Mouse (Mus musculus): Measurements from ENCODE around the gene Wars2.

The Wars2 gene

GRCm38 (mm10) chr3:99249906-99250305, 109.0 kb downstream of the Wars2 start:
- Histone ChIP-seq H3K36me3 (ENCODE audit: control insufficient read depth, insufficient read depth, low read length, poor library complexity, severe bottlenecking) (no peaks in the 10 kb centered on the region), H3K27me3 (ENCODE audit: control insufficient read depth, insufficient read depth, low read length, poor library complexity, severe bottlenecking) (peaks cover 5% of the 10 kb centered on the region; the same call in 1 of the 2 replicates)
- DNase-seq (ENCODE audit: low read depth, low spot score): no peak

GRCm38 (mm10) chr3:99251271-99252165, 110.7 kb downstream of the Wars2 start:
- H3K27me3 ChIP-seq (ENCODE audit: control insufficient read depth, insufficient read depth, low read length, poor library complexity, severe bottlenecking): peaks cover 5% of the 10 kb centered on the region; the same call in 1 of the 2 replicates
- DNase-seq (ENCODE audit: low read depth, low spot score): no peak

GRCm38 (mm10) chr3:99252461-99253091, 111.7 kb downstream of the Wars2 start:
- no peak for DNase-seq (ENCODE audit: low read depth, low spot score)
- H3K36me3 ChIP-seq (ENCODE audit: control insufficient read depth, insufficient read depth, low read length, poor library complexity, severe bottlenecking): no peaks in the 10 kb centered on the region
- peaks cover 5% of the 10 kb centered on the region; the same call in 1 of the 2 replicates for H3K27me3 ChIP-seq (ENCODE audit: control insufficient read depth, insufficient read depth, low read length, poor library complexity, severe bottlenecking)

More at GRCm38 (mm10) chr3:99251271-99252165, 110.7 kb downstream of the Wars2 start:
- H3K36me3 ChIP-seq (ENCODE audit: control insufficient read depth, insufficient read depth, low read length, poor library complexity, severe bottlenecking): no peaks in the 10 kb centered on the region

- DNase-seq (ENCODE audit: low read depth, low spot score): no peak
- peaks cover 5% of the 10 kb centered on the region for H3K27me3 ChIP-seq (ENCODE audit: control insufficient read depth, insufficient read depth, low read length, poor library complexity, severe bottlenecking)
- H3K36me3 ChIP-seq (ENCODE audit: control insufficient read depth, insufficient read depth, low read length, poor library complexity, severe bottlenecking): no peaks in the 10 kb centered on the region
These were observed 112.2 kb downstream of the Wars2 start for GRCm38 (mm10) chr3:99253092-99253488.

GRCm38 (mm10) chr3:99253497-99254451, 112.9 kb downstream of the Wars2 start:
- DNase-seq (ENCODE audit: low read depth, low spot score): no peak
- H3K27me3 ChIP-seq (ENCODE audit: control insufficient read depth, insufficient read depth, low read length, poor library complexity, severe bottlenecking): peaks cover 8% of the 10 kb centered on the region
- H3K36me3 ChIP-seq (ENCODE audit: control insufficient read depth, insufficient read depth, low read length, poor library complexity, severe bottlenecking): no peaks in the 10 kb centered on the region

- Histone ChIP-seq H3K27me3 (ENCODE audit: control insufficient read depth, insufficient read depth, low read length, poor library complexity, severe bottlenecking) (peaks cover 8% of the 10 kb centered on the region), H3K36me3 (ENCODE audit: control insufficient read depth, insufficient read depth, low read length, poor library complexity, severe bottlenecking) (no peaks in the 10 kb centered on the region)
- DNase-seq (ENCODE audit: low read depth, low spot score): no peak
These were observed 113.8 kb downstream of the Wars2 start for GRCm38 (mm10) chr3:99254559-99255151.

GRCm38 (mm10) chr3:99255411-99256365, 114.8 kb downstream of the Wars2 start:
- Histone ChIP-seq H3K27me3 (ENCODE audit: control insufficient read depth, insufficient read depth, low read length, poor library complexity, severe bottlenecking) (peaks cover 8% of the 10 kb centered on the region), H3K36me3 (ENCODE audit: control insufficient read depth, insufficient read depth, low read length, poor library complexity, severe bottlenecking) (no peaks in the 10 kb centered on the region)
- no peak for DNase-seq (ENCODE audit: low read depth, low spot score)

GRCm38 (mm10) chr3:99256366-99256750, 115.5 kb downstream of the Wars2 start:
- H3K36me3 ChIP-seq (ENCODE audit: control insufficient read depth, insufficient read depth, low read length, poor library complexity, severe bottlenecking): no peaks in the 10 kb centered on the region
- no peak for DNase-seq (ENCODE audit: low read depth, low spot score)
- H3K27me3 ChIP-seq (ENCODE audit: control insufficient read depth, insufficient read depth, low read length, poor library complexity, severe bottlenecking): peaks cover 8% of the 10 kb centered on the region

GRCm38 (mm10) chr3:99256766-99257165, 115.9 kb downstream of the Wars2 start:
- Histone ChIP-seq H3K36me3 (ENCODE audit: control insufficient read depth, insufficient read depth, low read length, poor library complexity, severe bottlenecking) (no peaks in the 10 kb centered on the region), H3K27me3 (ENCODE audit: control insufficient read depth, insufficient read depth, low read length, poor library complexity, severe bottlenecking) (peaks cover 6% of the 10 kb centered on the region)
- no peak for DNase-seq (ENCODE audit: low read depth, low spot score)

- H3K36me3 ChIP-seq (ENCODE audit: control insufficient read depth, insufficient read depth, low read length, poor library complexity, severe bottlenecking): no peaks in the 10 kb centered on the region
- no peak for DNase-seq (ENCODE audit: low read depth, low spot score)
- peaks cover 6% of the 10 kb centered on the region for H3K27me3 ChIP-seq (ENCODE audit: control insufficient read depth, insufficient read depth, low read length, poor library complexity, severe bottlenecking)
These were observed 117.0 kb downstream of the Wars2 start for GRCm38 (mm10) chr3:99257586-99258577.

GRCm38 (mm10) chr3:99259741-99260270, 118.9 kb downstream of the Wars2 start:
- Histone ChIP-seq H3K36me3 (ENCODE audit: control insufficient read depth, insufficient read depth, low read length, poor library complexity, severe bottlenecking) (no peaks in the 10 kb centered on the region), H3K27me3 (ENCODE audit: control insufficient read depth, insufficient read depth, low read length, poor library complexity, severe bottlenecking) (peaks cover 4% of the 10 kb centered on the region)
- no peak for DNase-seq (ENCODE audit: low read depth, low spot score)

- H3K36me3 ChIP-seq (ENCODE audit: control insufficient read depth, insufficient read depth, low read length, poor library complexity, severe bottlenecking): no peaks in the 10 kb centered on the region
- peaks cover 4% of the 10 kb centered on the region for H3K27me3 ChIP-seq (ENCODE audit: control insufficient read depth, insufficient read depth, low read length, poor library complexity, severe bottlenecking)
These were observed 119.5 kb downstream of the Wars2 start for GRCm38 (mm10) chr3:99260395-99260794.

More at GRCm38 (mm10) chr3:99260395-99260794, 119.5 kb downstream of the Wars2 start:
- no peak for DNase-seq (ENCODE audit: low read depth, low spot score)
